Mouse (Mus musculus): ENCODE measurements at regions not wholly inside any gene's neighbourhood (a gene's known extent, or its start where the extent isn't known, plus 50 kb on each side); places are given as distances from the start of the nearest gene placed in this dataset.

DNA sequence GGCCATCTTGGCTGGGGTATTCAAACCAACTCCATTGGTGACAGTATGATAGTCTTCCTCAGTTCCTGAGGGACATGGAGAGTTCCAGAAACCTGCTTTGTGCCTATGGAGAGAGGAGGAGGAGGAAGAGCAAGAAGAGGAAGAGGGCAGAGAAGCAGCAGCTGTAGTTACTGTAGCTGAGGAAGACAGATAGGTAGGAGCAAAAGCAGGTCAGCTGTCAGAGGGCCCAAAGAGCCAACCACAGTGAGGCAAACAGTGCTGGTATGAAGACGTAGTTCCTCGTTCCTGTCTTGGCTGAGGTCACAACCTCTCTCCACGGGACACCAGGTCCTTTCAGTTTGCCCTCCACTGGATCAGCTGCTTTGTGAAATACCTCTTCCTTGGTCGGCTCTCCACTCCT lies 243.4 kb downstream of the Rplp1 start:
- DNase-seq, result no peak

DNA sequence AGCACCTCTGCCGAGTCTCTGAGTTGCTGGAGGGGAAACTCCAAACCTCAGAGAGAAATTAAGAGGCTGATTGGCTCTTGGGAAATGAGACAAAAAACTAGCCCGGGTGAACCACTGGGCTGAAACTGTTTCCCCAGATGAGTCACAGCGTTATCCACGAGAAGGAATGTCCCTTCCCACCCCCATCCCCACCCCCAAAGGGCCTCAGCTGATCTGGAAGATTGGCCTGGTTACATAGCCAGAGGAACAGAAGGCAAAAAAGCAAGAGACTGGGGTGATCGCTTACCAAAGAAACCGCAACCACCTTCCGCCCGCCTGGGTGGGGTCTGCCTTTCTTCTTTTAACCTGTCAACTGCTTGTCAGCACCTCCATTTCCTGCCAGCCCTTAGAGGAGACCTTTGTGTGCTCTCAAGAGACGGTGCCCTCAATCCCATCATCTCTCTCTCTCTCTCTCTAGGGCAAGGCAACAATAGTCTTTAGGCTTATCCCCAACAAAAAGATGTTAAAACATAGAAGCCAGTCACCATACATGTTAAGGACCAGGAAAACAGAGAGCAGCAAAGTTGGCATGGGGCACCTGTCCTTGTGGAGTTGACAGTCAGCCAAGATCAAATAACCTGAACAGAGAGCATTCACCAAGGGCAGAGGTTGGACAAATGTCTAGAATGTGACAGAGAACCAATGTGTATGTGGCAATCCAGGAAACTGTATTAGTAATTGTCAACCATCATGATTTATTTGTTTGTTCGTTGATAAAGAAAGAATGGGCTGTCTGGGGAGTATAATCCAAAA lies 244.4 kb downstream of the Rplp1 start:
- peak in 1 of 2 experiments; percentile 22 for DNase-seq

DNA sequence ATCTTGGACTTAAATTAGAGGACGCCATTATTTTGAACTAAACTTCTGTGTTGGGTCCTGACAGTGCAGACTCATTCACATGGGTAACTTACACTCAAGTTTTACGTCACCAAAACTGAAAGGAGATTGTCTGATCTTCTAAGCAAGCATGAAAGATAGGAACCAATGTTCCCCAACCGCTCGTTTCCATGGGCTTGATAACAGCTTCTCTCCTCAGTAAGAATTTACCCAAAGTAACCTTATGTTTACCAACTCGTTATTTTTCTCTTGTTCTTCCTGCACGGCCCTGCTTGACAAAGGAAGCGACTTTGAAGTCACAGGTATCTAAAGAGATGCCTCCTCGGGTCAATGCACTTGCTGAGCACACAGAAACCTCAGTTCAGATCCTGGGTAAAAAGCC lies 245.6 kb downstream of the Rplp1 start:
- DNase-seq, result no peak

DNA sequence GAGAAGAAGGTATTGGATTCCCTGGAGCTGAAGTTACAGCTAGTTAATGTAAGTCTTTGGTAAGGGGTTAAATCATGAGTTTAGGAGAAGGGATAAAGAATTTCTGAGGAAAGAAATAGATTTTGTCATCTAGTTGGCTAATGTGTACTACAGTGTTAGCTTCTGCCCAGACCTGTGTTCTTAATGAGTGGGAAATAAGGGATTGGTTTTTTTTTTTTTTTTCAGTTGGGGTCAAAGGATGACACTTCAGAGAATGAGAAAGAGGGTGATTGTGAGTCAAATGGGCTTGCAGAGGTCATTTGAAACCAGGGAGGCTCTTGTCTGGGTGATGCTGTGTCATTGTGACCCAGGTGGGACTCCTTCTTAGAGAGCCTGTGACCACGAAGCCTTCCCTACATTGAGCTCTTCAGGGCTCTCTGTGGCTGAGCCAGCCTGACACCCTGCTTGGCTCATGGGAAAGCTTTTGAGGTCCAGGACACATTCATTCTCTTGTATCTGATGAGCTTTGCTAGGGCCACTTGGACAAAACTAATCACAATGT lies 246.1 kb downstream of the Rplp1 start:
- DNase-seq, result no peak

DNA sequence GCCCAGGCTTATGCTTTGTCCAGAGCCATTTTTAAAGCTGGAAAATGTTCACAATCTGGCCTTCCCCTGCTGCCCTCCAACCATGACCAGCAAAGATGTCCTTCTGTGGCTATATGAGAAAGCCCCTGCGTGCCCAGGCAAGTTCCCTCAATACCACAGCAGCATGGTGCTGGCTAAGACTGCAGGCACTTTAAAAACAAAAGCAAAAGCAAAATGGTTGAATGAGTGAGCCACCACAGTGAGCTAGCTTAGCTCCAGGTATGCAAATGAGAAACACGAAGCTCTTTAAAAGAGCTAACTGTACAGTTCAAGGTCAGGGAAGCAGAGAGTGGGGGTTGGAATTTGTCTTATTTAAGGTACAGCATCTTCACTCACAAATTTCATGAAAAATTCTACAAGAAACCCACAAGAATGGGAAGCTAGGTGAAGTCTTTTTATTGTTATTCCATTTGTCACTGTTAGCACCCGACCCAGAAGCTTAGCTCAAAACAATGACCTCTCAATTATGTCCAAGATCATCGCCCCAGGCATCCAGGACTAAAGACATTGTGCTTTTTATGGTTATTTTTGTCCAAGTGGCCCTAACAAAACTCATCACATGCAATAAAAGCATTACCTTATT lies 246.8 kb downstream of the Rplp1 start:
- no peak for DNase-seq

DNA sequence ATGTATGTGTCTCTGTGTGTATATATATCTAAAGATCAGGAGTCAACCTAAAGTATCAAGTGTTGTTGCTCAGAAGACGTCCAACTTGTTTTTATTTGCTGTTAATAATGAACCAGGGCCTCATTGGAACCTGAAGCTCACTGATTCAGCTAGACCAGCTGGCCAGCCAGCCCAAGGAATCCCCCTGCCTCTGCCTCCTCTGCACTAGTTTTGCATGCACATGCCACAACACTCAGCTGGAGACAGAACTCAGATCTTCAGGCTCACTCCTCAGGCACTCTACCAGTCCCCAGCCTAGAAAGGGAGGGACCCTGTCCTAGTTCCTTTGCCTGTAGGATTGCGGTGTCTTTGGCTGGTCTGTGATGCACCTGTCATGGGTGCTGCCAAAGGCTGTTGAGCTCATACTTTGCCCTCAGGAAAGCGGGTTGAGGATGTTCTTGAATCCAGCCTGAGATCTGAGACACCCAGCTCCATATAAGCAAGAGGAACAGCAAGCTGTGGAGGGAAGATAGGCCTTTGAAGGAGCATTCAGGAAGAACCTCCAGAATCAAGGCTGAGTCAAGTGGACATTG lies 247.5 kb downstream of the Rplp1 start:
- no peak for DNase-seq

DNA sequence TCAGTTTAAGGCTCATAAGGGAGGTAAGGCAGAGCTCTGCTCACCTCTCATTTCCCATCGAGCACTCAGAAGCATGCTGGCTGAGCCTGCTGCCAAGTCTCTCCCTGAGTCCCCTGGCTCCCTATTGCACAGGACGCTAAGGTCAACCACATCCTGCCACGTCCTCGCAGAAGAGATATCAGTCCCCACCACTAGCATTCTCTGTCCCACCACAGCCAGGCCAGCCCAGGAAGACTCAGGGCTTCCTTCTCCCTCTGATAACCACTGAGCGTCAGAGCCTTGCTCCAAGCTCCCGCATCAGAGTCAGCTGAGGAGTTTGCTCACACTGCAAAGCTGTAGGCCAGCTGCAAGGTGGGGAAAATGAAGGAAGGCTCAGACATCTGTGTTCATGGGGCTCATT lies 248.2 kb downstream of the Rplp1 start:
- no peak for DNase-seq

DNA sequence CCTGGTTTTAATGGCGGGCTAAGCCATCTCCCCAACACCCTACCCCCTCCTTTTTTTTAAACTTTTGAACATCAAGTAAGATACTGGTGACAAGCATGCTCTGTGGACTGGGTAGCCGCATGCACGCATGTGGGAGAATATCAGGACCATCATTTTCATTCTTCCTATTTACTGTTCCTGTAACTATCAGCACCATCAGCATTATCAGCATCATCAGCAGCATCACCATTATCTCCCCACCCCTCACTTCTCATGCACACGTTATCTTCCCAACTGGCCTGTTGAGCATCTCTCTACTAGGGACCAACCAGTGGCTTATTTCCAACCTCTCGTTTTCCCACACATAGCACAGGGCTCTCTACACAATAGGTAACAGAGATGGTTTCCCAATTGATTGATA lies 249.1 kb downstream of the Rplp1 start:
- DNase-seq, result no peak

DNA sequence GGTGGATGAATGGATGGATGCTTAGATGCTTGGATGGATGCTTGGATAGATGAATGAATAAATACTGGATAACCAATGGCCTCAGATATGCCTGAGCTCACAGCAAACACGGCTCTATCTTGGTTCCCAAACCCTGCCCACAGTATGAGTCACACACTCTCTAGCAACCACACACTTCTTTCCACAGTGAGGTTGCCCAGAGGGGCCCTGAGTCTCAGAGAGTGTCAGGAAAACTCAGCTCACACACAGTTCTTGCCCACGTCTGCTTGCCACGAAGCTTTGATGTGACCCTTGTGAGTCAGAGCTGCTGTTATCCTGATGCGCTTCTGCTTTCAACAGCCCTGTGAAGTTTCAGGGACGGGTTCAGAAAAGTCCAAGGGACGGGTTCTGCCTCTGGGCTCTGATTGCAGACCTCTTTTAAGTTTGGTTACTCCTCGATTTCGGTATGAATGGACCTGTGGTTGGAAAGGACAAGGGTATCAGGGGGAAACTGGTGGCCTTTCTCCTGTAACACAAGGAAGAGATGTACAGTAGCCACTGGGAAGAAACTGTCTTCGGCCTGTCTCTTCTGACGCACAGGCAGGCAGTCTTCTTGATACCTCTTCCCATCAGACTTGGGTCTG lies 250.2 kb downstream of the Rplp1 start:
- DNase-seq, result no peak

DNA sequence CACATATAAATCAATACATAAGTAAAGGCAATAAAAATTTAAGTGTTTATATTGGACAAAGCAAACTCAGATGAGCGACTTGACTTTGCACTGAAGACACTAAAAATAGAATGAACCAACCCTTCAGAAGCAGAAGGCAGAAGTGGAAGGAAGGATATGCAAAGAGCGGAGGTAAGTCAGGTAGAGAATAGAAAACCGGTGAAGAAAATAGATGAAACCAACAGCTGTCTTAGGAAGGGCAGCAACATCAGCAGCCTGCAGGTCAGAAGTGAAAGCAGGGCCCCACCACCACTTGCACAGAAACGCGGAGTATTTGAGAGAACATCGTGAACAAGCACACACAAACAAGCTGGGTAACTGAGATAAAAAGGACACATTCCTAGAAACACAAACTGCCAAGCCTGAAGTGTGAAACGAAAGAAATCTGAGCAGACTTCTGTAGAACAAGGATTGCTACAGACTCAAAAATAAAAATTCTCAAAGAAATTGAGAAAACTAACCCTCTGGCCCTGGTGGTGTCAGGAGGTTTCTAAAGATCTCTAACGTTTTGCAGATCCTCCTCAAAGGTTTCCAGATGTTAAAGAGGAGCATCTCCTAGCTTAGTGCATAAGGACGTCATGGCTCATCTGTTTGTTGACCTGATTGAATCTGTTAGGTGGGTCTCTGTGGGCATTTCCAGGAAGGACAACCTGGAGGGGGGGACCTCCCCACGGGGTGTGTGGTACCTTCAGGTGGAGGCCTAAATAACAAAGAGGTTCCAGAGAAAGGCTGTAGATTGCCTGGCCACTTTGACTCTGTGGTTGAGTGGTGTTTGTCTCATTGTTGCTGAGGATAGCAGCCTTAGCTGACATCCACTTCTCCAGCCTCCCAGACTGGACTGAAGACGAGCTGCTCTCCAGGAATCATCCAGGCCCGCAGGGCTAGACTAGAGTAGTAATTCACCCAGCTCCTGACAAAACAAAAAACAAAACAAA lies 252.0 kb downstream of the Rplp1 start:
- no peak for DNase-seq

DNA sequence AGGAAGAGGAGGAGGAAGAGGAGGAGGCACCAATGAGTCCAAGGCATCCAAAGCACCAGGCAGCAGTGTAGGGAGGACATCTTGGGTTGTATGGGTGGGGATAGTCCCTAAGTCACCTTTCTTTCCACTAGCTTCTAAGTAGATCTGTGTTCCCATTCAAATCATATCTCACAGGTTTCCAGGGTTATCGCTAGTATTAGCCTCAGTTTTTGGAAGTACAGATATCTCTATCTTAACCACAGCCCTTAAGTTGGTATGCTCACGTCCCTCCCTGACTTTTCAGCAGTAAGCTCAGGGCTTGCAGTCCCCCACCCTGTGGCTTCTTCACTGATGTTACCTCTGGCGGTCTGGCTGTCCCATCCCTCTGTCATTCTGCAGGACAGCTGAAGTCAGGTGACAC lies 254.2 kb downstream of the Rplp1 start:
- no peak for DNase-seq

DNA sequence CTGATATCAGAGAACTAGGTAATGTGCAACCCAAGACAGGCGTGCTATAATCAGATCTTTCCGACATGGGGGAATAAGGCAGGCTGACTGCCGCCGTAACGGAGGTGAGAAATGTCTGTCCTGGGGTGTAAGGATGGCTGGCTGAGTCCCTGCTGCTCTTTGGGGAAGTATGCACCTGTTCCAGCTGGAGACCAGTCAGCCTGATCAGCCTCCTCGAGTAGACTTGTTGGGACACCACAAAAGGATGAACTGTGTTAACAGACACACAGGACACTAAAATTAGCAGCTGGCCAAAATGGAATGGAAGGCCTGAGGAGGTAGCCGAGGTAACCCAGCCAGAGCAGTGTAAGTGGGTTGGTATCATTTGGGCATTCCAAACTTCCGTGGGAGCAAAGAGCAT lies 256.3 kb downstream of the Rplp1 start:
- DNase-seq, result no peak

DNA sequence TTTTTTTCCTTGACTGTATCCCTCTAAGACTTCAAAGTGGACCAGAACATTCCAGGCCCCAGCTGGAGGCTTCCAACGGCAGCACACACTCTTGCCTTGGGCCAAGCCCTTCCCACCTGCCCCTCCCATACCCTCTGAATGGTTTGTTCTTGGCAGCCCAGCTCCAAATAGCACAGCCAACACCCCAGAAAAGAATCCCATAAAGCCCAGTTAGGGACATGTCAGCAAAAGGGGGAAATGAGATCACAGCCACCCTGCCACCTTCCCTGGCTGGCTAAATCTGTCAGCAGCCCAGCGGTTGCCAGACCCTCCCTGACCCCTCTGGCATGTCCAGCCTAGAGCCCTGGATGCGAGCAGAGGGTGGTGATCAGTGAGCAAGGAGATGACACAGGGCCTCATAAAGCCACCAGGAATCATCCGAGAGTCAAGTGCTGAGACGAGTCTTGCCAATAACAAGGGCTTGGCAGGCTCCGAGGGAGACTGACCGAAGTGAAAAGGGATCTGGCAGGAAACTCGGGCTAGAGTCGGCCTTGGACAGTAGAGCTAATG lies 258.8 kb downstream of the Rplp1 start:
- peak in 1 of 2 experiments; percentile 22 for DNase-seq

DNA sequence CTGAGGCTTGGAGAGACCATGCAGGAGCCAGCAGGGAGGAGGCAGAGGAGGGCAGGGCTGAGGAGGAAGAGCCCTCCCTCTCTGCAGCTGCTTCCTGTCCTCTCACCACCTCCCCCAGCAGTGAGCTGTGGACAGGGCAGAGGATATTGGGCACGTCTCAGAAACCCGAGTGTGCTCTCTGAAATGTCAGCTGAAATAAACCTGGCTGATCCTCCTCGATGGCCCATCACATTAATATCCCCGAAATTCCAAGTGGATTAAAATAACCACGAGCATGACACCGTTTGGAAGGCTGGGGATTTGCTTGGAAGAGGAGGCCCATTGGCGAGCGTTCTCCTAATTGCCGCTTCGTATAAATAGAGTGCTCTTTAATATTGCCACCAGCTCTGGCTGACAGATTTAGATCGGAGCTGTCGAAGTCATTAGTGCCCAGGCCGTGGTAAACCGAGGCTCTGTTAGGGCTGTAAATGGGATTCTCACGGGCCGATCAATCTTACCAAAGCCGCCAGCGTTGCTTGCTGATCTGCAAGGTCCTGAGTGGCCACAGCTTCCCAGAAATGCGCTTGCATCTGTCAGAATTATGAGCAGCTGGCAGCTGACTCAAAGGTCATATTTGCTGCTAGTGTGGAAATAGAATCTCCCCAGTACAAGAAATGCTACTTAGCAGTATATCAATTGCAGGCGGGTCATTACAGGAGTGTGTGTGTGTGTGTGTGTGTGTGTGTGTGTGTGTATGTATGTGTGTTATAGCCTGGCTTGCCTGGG lies 268.5 kb downstream of the Rplp1 start:
- DNase-seq, result peak; percentile 47 to 60

DNA sequence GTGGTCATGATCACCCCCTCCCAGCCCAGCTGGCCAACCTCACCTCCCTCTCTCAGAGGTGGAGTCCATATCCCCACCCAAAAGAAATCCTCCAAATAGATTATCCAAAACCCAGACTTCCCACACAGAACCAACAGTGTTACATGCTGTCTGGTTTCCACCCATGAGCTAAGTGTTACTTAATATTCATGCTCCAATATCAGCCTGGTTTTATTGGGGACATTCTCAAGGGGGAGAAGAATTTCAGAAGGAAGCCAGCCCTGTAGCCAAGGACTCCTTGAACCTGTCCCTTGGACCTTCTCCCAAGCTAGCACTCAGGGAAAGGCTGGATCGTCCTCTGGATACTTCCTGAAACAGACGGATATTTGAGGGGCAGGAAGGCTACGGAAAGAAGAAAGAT lies 268.6 kb downstream of the Tle3 start:
- no peak for DNase-seq

DNA sequence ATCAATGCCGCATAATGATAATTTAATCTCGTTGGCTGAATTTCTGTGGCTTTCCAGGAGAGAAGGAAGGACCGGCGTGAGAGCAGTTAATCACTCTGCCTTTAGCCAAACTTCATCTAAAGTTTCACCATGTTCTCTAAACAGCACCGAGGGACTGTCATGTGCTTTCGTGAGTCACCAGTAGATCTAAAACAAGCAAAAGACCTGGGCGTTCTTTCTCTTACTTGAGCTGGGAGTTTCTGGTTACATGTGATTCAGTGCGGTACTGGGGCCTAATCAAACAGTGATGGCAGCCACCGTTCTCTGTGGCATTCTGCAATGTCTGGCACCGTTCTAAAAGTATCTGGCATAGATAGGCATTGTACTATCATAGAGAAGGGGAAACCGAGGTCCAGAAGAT lies 266.7 kb downstream of the Tle3 start:
- no peak for DNase-seq

DNA sequence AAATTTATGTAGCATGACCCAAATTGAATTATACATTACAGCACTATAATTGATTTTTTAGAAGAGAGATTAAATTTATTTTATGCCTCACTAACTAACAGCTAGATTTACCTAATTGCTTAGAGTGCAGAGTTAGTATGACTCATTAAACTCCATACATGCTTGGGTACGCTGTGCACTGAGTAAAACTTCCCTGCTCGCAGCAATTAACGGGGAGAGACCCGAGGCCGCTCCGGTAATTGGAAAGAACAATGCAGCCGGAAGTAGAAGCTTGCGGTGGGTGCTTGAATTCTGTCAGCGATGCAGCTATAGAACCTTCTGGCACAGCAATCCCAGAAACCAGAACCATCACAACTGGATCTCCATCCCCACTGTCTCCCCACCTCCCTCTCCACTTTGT lies 261.8 kb downstream of the Tle3 start:
- peak in 1 of 2 experiments; percentile 39 for DNase-seq

DNA sequence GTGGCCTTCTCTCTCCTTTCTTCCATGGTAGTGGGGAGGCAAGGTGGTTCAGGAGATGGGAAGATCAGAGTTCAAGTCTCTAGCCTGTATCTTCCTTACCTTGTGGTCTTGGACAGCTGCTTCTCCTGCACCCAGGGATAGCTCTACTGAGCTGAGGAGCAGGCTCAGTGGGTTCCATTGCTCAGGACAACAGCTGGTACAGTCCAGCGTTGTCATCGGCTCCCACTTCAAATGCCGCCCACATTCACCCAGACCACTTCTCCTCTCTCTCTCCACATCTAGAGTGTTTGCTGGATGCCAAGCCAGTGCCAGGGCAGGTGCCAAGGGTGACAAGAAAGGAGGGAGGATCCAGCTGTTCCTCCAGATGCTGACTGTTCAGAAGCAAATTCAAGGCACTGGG lies 260.4 kb downstream of the Tle3 start:
- no peak for DNase-seq

DNA sequence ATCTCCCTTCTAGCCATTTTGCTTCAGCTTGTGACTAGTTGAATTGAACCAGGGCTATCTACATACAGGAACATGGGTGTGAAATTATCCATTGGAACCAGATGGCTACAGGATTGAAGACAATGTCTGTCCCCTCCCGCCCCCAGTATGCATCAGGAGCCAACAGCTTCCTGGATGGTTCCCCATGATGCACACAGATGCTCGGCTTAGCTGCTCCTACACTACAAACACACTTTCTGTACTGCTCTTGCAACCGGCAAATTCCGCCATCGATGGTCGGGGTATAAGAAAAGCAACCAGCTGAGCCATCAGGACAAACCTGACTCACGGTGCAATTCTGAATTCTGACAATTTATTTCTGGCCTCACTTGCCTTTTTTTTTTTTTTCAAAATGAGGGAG lies 258.9 kb downstream of the Tle3 start:
- DNase-seq, result no peak

DNA sequence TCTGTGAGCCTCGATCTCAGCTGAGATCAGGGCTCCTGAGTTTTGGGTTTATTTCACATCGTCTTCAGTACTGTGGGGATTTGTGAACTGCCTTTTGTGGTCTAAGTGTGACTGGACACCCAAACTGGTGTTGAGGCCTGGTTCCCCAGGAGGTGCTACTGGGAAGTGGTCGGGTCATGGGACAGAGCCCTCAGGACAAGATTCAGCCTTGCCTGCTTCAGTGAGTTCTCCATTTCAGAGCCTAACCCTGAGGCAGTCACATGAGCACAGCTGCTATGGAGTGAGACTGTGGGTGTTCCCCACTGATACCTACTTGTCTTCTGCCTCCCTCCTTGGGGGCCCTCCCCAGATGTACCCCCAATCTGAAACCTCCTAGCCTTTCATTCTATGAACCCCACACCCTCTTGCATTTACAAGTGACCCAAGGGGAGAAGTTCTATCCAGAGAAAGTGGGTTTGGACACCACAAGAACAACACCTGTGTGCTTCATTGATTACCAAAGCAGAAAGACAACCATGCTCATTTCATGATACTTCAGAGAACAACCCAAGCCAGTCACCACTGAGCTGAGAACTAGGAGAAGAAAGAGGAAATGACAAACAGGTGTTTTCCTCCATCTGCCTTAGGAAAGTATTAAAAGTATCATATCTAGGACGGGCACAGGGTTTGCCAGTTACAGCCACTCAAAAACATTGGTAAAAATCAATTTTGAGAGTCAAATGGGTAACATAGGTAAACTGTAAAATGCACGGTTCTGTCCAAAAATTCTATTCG lies 255.8 kb downstream of the Tle3 start:
- no peak for DNase-seq
